8 mouse cellular contexts compared by ENCODE assay signal in genomic region chr1:34189970-34190369, GRCm38 (mm10).
DNase-seq lines count a peak whose midpoint lies in the region; ATAC-seq and TF ChIP-seq lines count a peak whose summit lies in the region.

No protein-coding gene starts in this region.

- ATAC-seq in lung, postnatal 0 days: no peak

- peak; percentile 61 for TF ChIP-seq CTCF in cortical plate, adult 2 months (IDR thresholded peaks at IDR 0.05; ENCODE audit: extremely low read depth, insufficient read depth, low read length)
- peak; percentile 70 for TF ChIP-seq CTCF in lung, postnatal 0 days (IDR thresholded peaks at IDR 0.05)

- H3K4me3 ChIP-seq in cortical plate, adult 2 months (ENCODE audit: insufficient read depth, low read length): no peak overlapping the region
- no peak overlapping the region for H3K4me3 ChIP-seq in lung, postnatal 0 days (ENCODE audit: low read depth, low read length)

- H3K27ac ChIP-seq in cortical plate, adult 2 months (ENCODE audit: insufficient read depth, low read length): peak overlapping the region; percentile 51; the same call in 1 of the 2 replicates
- H3K27ac ChIP-seq in lung, postnatal 0 days (ENCODE audit: low read length): no peak overlapping the region

- peak; percentile 36 for DNase-seq in gastrocnemius, adult 18-20 months (ENCODE audit: low spot score)
- DNase-seq in gastrocnemius, adult 8-10 months (ENCODE audit: low spot score in 2 of 2): no peak
- peak; percentile 75 for DNase-seq in 3T3-L1 (ENCODE audit: low read depth, low spot score)
- DNase-seq in adipocyte (ENCODE audit: low spot score): peak; percentile 57
- peak; percentile 62 for DNase-seq in kidney, postnatal 10 days
- peak; percentile 25 for DNase-seq in lung, postnatal 0 days (ENCODE audit: low spot score)
- peak; percentile 14 for DNase-seq in splenic B cell, adult 2 months (ENCODE audit: low read depth, low spot score)

- no peak for TF ChIP-seq EP300 in lung, postnatal 0 days (IDR thresholded peaks at IDR 0.05)

- H3K27me3 ChIP-seq in lung, postnatal 0 days (replicated peaks; ENCODE audit: insufficient read depth, low read length): no peaks in the 10 kb centered on the region
- no peaks in the 10 kb centered on the region for H3K27me3 ChIP-seq in splenic B cell, adult 2 months (ENCODE audit: control insufficient read depth, insufficient read depth, low read length, poor library complexity, severe bottlenecking)

- H3K4me1 ChIP-seq in cortical plate, adult 2 months (ENCODE audit: control insufficient read depth, insufficient read depth, low read length): peaks cover 1% of the 10 kb centered on the region; the same call in 1 of the 2 replicates
- no peaks in the 10 kb centered on the region for H3K4me1 ChIP-seq in lung, postnatal 0 days (ENCODE audit: insufficient read depth, low read depth, low read length)

- H3K9ac ChIP-seq in lung, postnatal 0 days (replicated peaks; ENCODE audit: low read depth): no peak overlapping the region

- no peak overlapping the region for H3K4me2 ChIP-seq in lung, postnatal 0 days (replicated peaks; ENCODE audit: low read depth, low read length)

- 0 out of 2 replicates have a peak, but pooled peaks cover 6% of the 10 kb centered on the region for H3K36me3 ChIP-seq in lung, postnatal 0 days (ENCODE audit: insufficient read depth, low read length)
- no peaks in the 10 kb centered on the region for H3K36me3 ChIP-seq in splenic B cell, adult 2 months (ENCODE audit: control insufficient read depth, insufficient read depth, low read length, poor library complexity, severe bottlenecking)

- no peaks in the 10 kb centered on the region for H3K9me3 ChIP-seq in lung, postnatal 0 days (ENCODE audit: low read length)

- WGBS in lung, postnatal 0 days: 60% methylated on average over 7 of the region's 7 CpGs

- no peak for TF ChIP-seq POLR2A in cortical plate, adult 2 months (IDR thresholded peaks at IDR 0.05; ENCODE audit: extremely low read depth, insufficient read depth, low read length)

Comparison
In these comparisons a context has a peak if more than half of its experiments do, and no peak if none do; other contexts are left out.
1. DNase-seq: peak in gastrocnemius, adult 18-20 months (single experiment), 3T3-L1 (single experiment), adipocyte (single experiment), kidney, postnatal 10 days (single experiment), lung, postnatal 0 days (single experiment) and splenic B cell, adult 2 months (single experiment); none in gastrocnemius, adult 8-10 months (0 of 2).